Mouse (Mus musculus) MEL (cell line): ENCODE measurements around the gene Adam12. TPM values are rescaled to one million over a fixed set of nuclear protein-coding genes. Genes with fewer than 3 reads are reported as not detected.
"Not testable (repeated sequence)": the region's sequence is repeated elsewhere in the genome, so short reads cannot be mapped to it uniquely, and the experiment has no call there.

Experiments
- DNase-seq: peaks from one replicate; pipeline ENCODE4 v3.0.0; 2011; ENCODE audit warnings: low read depth, low spot score
- H3K27ac ChIP-seq: 2 replicates; pipeline ENCODE4 v1.5.1; 2012; ENCODE audit warnings: low read depth, mild to moderate bottlenecking, control low read depth, low read length, moderate library complexity; ENCODE audit not compliant: control insufficient read depth
- H3K27me3 ChIP-seq, 2 experiments: fragments of 150-350 bp in 1 of 2; sonication (generic) in 1 of 2; 2 replicates each; pipeline ENCODE4 v1.6.1; 2012; ENCODE audit warnings: low read length in 2 of 2, mild to moderate bottlenecking in 2 of 2, improper control_type of control experiment in 1 of 2, moderate library complexity in 1 of 2; ENCODE audit not compliant: insufficient read depth in 2 of 2, control insufficient read depth in 1 of 2
- H3K36me3 ChIP-seq, 2 experiments: 2 replicates each; pipeline ENCODE4 v1.6.1; 2012 to 2014; ENCODE audit warnings: low read length in 2 of 2, improper control_type of control experiment in 1 of 2, inconsistent platforms in 1 of 2, mild to moderate bottlenecking in 1 of 2; ENCODE audit not compliant: insufficient read depth in 2 of 2, control insufficient read depth in 1 of 2
- H3K4me1 ChIP-seq, 2 experiments: fragments of 150-350 bp in 1 of 2; sonication (generic) in 1 of 2; 2 replicates each; pipeline ENCODE4 v1.6.1; 2012; ENCODE audit warnings: low read length in 2 of 2, improper control_type of control experiment in 1 of 2, mild to moderate bottlenecking in 1 of 2; ENCODE audit not compliant: insufficient read depth in 2 of 2, control insufficient read depth in 1 of 2
- H3K4me3 ChIP-seq, 2 experiments: fragments of 150-350 bp in 1 of 2; sonication (generic) in 1 of 2; 2 replicates each; pipeline ENCODE4 v1.5.1; 2012; ENCODE audit warnings: low read depth in 2 of 2, low read length in 2 of 2, mild to moderate bottlenecking in 2 of 2, moderate library complexity in 2 of 2, control low read depth in 1 of 2, improper control_type of control experiment in 1 of 2; ENCODE audit not compliant: control insufficient read depth in 1 of 2, insufficient read depth in 1 of 2
- H3K79me2 ChIP-seq: 2 replicates; pipeline ENCODE4 v1.6.1; 2012; ENCODE audit warnings: mild to moderate bottlenecking, low read length, moderate library complexity; ENCODE audit not compliant: control insufficient read depth, poor library complexity, insufficient read depth
- H3K9ac ChIP-seq: 2 replicates; pipeline ENCODE4 v1.6.1; 2012; ENCODE audit warnings: low read depth, mild to moderate bottlenecking, control low read depth, low read length, moderate library complexity; ENCODE audit not compliant: control insufficient read depth, poor library complexity, severe bottlenecking
- H3K9me3 ChIP-seq: fragments of 150-350 bp; sonication (generic); replicated peaks from 2 replicates; pipeline ENCODE4 v1.6.1; 2012; ENCODE audit warnings: mild to moderate bottlenecking, low read length, improper control_type of control experiment, moderate library complexity; ENCODE audit not compliant: insufficient read depth
- CHD1 ChIP-seq: IDR thresholded peaks from 2 replicates; pipeline ENCODE4 v1.6.1; 2012; ENCODE audit warnings: low read depth, mild to moderate bottlenecking, inconsistent platforms, low read length, improper control_type of control experiment
- ELF1 ChIP-seq: IDR thresholded peaks from 2 replicates; pipeline ENCODE4 v1.6.1; 2014; ENCODE audit warnings: low read depth, mild to moderate bottlenecking, inconsistent platforms, low read length, improper control_type of control experiment, moderate library complexity
- GABPA ChIP-seq: IDR thresholded peaks from 2 replicates; pipeline ENCODE4 v1.6.1; 2012; ENCODE audit warnings: low read depth, mild to moderate bottlenecking, inconsistent platforms, low read length, improper control_type of control experiment, moderate library complexity
- GATA1 ChIP-seq: IDR thresholded peaks from 2 replicates; pipeline ENCODE4 v1.6.1; 2011; ENCODE audit warnings: low read depth, low read length, improper control_type of control experiment
- HCFC1 ChIP-seq: IDR thresholded peaks from 2 replicates; pipeline ENCODE4 v1.6.1; 2012; ENCODE audit warnings: low read depth, mild to moderate bottlenecking, inconsistent platforms, low read length, improper control_type of control experiment, moderate library complexity
- MAFK ChIP-seq: IDR thresholded peaks from 2 replicates; pipeline ENCODE4 v1.6.1; 2011; ENCODE audit warnings: low read depth, mild to moderate bottlenecking, low read length, improper control_type of control experiment, borderline replicate concordance
- MEF2A ChIP-seq: IDR thresholded peaks from 2 replicates; pipeline ENCODE4 v1.6.1; 2014; ENCODE audit warnings: low read depth, mild to moderate bottlenecking, inconsistent platforms, low read length, improper control_type of control experiment; ENCODE audit not compliant: poor library complexity, insufficient replicate concordance, severe bottlenecking; ENCODE audit errors: extremely low read depth
- MXI1 ChIP-seq: IDR thresholded peaks from 2 replicates; pipeline ENCODE4 v1.6.1; 2011; ENCODE audit warnings: mild to moderate bottlenecking, low read depth, low read length, improper control_type of control experiment
- MYB ChIP-seq: IDR thresholded peaks from 2 replicates; pipeline ENCODE4 v1.6.1; 2011; ENCODE audit warnings: mild to moderate bottlenecking, low read depth, low read length, improper control_type of control experiment
- MYC ChIP-seq: IDR thresholded peaks from 2 replicates; pipeline ENCODE4 v1.6.1; 2011; ENCODE audit warnings: low read depth, mild to moderate bottlenecking, low read length, improper control_type of control experiment, moderate library complexity
- NRF1 ChIP-seq: IDR thresholded peaks from 2 replicates; pipeline ENCODE4 v1.6.1; 2014; ENCODE audit warnings: low read depth, mild to moderate bottlenecking, inconsistent platforms, low read length, improper control_type of control experiment, moderate library complexity; ENCODE audit not compliant: poor library complexity, insufficient read depth, severe bottlenecking
- POLR2AphosphoS5 ChIP-seq: IDR thresholded peaks from 2 replicates; pipeline ENCODE4 v1.6.1; 2012; ENCODE audit warnings: low read depth, borderline replicate concordance, mild to moderate bottlenecking, inconsistent platforms, low read length, moderate library complexity, mixed read lengths
- RCOR1 ChIP-seq: IDR thresholded peaks from 2 replicates; pipeline ENCODE4 v1.6.1; 2012; ENCODE audit warnings: low read depth, mild to moderate bottlenecking, inconsistent platforms, low read length, improper control_type of control experiment
- SMC3 ChIP-seq: IDR thresholded peaks from 2 replicates; pipeline ENCODE4 v1.6.1; 2011; ENCODE audit warnings: low read depth, low read length, improper control_type of control experiment
- TBP ChIP-seq: IDR thresholded peaks from 2 replicates; pipeline ENCODE4 v1.8.0; 2011; ENCODE audit warnings: low read depth, low read length, improper control_type of control experiment
- UBTF ChIP-seq: IDR thresholded peaks from 2 replicates; pipeline ENCODE4 v1.6.1; 2012; ENCODE audit warnings: low read depth, mild to moderate bottlenecking, inconsistent platforms, low read length, improper control_type of control experiment, moderate library complexity, borderline replicate concordance; ENCODE audit not compliant: insufficient read depth
- polyA plus RNA-seq, 2 experiments: library from polyadenylated mRNA; stranded (reverse) in 1 of 2; unstranded in 1 of 2; fragments of >175 nt in 1 of 2; fragments of >200 nt in 1 of 2; gene quantifications; 2 replicates each; pipeline versions ENCODE4 v1.2.1 to v1.2.4; 2012; ENCODE audit warnings: low replicate concordance in 2 of 2, low read depth in 1 of 2; ENCODE audit not compliant: insufficient read length in 2 of 2, insufficient read depth in 1 of 2, missing spikeins in 1 of 2
- total RNA-seq: library from RNA; depleted of rRNA; stranded (reverse); fragments of 300-350 nt; gene quantifications from 2 replicates; pipeline ENCODE4 v1.2.3, GENCODE M21; 2012

Gene Adam12
- total and polyA plus RNA-seq, 3 experiments, result not detected

DNA sequence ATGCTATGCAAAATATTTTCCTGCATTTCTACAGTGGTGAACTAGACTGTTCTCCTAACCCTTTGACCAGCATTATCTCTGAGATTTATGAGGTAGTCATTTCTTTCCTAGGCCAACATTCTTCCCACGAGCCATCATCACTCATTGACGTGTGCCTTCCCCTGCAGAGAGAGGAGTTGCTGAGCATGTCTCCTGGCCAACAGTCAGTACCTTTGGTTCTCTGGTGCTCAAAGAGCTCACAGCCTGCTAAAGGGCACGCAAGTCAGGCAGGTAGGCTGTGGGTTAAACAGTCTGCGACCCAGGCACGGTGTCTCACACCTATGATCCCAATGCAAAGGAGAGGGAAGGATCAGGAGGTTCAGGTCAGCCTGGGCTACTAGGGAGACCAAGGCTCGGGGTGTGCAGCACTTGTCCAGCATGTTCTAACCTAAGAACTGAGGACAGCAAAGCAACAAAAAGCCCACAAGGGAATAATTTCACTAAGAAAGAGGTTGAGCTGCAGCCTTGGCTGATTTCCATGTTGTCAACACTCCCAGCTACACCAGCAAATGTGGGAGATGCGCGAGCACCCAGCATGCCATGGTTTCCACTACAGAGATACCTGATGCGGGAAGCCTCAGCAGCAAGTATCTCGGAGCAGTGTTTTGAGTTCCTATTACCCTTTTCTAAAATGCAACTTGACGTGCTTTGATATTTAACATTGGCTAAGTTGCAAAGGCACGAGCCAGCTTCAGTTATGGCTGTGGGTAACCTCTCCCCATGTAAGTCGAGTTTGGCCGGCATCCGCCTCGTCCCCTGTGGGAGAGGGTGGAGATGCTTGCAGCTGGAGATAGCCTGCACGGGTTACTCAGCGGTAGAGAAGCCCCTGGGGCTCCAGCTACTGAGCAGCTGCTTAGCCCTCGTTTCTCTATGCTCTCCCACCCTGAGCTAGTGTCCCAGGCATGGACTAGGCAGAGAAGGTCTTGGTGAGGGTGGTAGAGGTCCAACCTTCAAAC, 342.7 kb downstream of the Adam12 start:
- Histone ChIP-seq H3K27me3 (no peaks in the 10 kb centered on the region), H3K27ac (no peak overlapping the region), H3K36me3 (no peaks in the 10 kb centered on the region), H3K4me3 (no peak overlapping the region), H3K79me2 (no peaks in the 10 kb centered on the region), H3K9ac (no peak overlapping the region), H3K4me1 (no peaks in the 10 kb centered on the region), H3K9me3 (no peaks in the 10 kb centered on the region)
- no peak for DNase-seq
- TF ChIP-seq MXI1 (no peak), MEF2A (no peak), NRF1 (no peak), RCOR1 (no peak), HCFC1 (no peak), SMC3 (no peak), CHD1 (no peak), MAFK (no peak), POLR2AphosphoS5 (no peak), MYB (no peak), TBP (no peak), GATA1 (no peak), UBTF (no peak), MYC (no peak), GABPA (no peak), ELF1 (no peak)

DNA sequence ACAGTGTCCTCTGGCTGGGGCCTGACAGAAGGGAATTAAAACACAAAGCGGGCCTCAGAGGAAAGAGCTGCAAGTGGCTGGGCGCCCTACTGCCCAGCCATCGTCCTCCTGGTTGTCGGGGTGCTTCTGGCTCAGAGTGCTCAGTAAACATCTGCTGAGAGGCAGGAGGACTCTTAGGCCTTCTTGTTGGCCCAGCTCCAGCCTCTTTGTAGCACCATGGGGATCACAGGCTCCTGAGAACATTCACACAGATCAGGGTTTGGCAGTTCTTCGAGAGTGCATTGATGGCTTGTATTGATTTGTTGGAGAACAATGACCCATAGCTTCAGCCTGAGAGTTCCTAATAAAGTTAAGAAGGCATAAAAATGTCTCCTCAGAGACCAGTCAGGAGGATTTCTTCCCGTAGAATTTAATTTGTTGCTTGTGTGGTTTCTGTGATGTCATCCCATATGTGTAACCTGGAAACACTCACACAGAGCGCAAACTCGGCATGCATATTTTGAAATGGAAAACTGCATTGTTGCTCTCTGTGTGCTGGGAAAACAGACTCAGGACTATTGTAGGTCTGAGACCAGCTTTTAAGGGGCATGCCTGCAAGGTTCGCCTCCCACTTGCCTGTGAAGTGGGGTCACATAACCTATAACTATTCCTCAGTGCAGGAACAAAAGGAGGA, 347.1 kb downstream of the Adam12 start:
- not testable (repeated sequence) for H3K27ac ChIP-seq, H3K79me2 ChIP-seq, H3K9me3 ChIP-seq, H3K4me3 ChIP-seq, H3K4me1 ChIP-seq, H3K36me3 ChIP-seq, H3K9ac ChIP-seq, DNase-seq, H3K27me3 ChIP-seq
